Comparison of ENCODE assay signal across 8 mouse cellular contexts in genomic region chr13:31658963-31659362, GRCm38 (mm10). TPM values are rescaled to one million over a fixed set of nuclear protein-coding genes. Genes with fewer than 3 reads are reported as not detected.
DNase-seq lines count a peak whose midpoint lies in the region; ATAC-seq lines count a peak whose summit lies in the region.

No protein-coding gene starts in this region.

- no peaks in the 10 kb centered on the region for H3K9me3 ChIP-seq in intestine, embryonic 14.5 days (ENCODE audit: control insufficient read depth, low read length)
- H3K9me3 ChIP-seq in intestine, embryonic 15.5 days, result no peaks in the 10 kb centered on the region
- no peaks in the 10 kb centered on the region for H3K9me3 ChIP-seq in hindbrain, embryonic 16.5 days (ENCODE audit: control insufficient read depth, low read length)

- peak; percentile 90 for DNase-seq in intestine, embryonic 14.5 days (ENCODE audit: low spot score)
- peak; percentile 86 for DNase-seq in adipocyte (ENCODE audit: low spot score)
- peak; percentile 74 for DNase-seq in embryo, embryonic 9.5 days (ENCODE audit: extremely low spot score)
- peak; percentile 76 to 82 for DNase-seq in left cerebral cortex, postnatal 25 days (ENCODE audit: low spot score in 2 of 2)
- DNase-seq in neural tube, embryonic 10.5 days (ENCODE audit: extremely low spot score, low spot score), result peak; percentile 68
- DNase-seq in urinary bladder, postnatal 4 days (ENCODE audit: low spot score in 2 of 2), result peak; percentile 28 to 71

- no peak overlapping the region for H3K4me2 ChIP-seq in intestine, embryonic 14.5 days (ENCODE audit: low read length)
- no peak overlapping the region for H3K4me2 ChIP-seq in intestine, embryonic 15.5 days (replicated peaks)
- H3K4me2 ChIP-seq in hindbrain, embryonic 16.5 days (ENCODE audit: low read length), result no peak overlapping the region

- ATAC-seq in intestine, embryonic 14.5 days (replicated peaks; ENCODE audit: low FRiP score, low TSS enrichment, low read depth), result no peak
- no peak for ATAC-seq in intestine, embryonic 15.5 days
- 0 out of 2 replicates have a peak, but pooled peaks have one; percentile 45 for ATAC-seq in hindbrain, embryonic 16.5 days

- 3% methylated on average over 3 of the region's 3 CpGs for WGBS in intestine, embryonic 14.5 days
- 2% methylated on average over 3 of the region's 3 CpGs for WGBS in intestine, embryonic 15.5 days
- WGBS in hindbrain, embryonic 16.5 days, result 6% methylated on average over 3 of the region's 3 CpGs

- H3K36me3 ChIP-seq in intestine, embryonic 14.5 days (ENCODE audit: control insufficient read depth, insufficient read depth, low read length), result no peaks in the 10 kb centered on the region
- H3K36me3 ChIP-seq in intestine, embryonic 15.5 days, result no peaks in the 10 kb centered on the region
- H3K36me3 ChIP-seq in hindbrain, embryonic 16.5 days (ENCODE audit: control insufficient read depth, insufficient read depth, low read length), result no peaks in the 10 kb centered on the region

- intact Hi-C loops in left cerebral cortex, postnatal 25 days (cut with DNase I), result loop anchor here (2.0 to 10.0 kb wide), 4 partner anchors 576 to 1092 kb away; no protein-coding TSS in a partner anchor

- H3K4me1 ChIP-seq in intestine, embryonic 14.5 days (replicated peaks; ENCODE audit: control insufficient read depth, insufficient read depth, low read length), result no peaks in the 10 kb centered on the region
- H3K4me1 ChIP-seq in intestine, embryonic 15.5 days (replicated peaks), result no peaks in the 10 kb centered on the region
- H3K4me1 ChIP-seq in hindbrain, embryonic 16.5 days (ENCODE audit: control insufficient read depth, insufficient read depth, low read depth, low read length), result no peaks in the 10 kb centered on the region

- H3K27ac ChIP-seq in intestine, embryonic 14.5 days (ENCODE audit: low read depth), result no peak overlapping the region
- H3K27ac ChIP-seq in intestine, embryonic 15.5 days, result no peak overlapping the region
- no peak overlapping the region for H3K27ac ChIP-seq in hindbrain, embryonic 16.5 days (ENCODE audit: low read depth, low read length)

- no peaks in the 10 kb centered on the region for H3K27me3 ChIP-seq in intestine, embryonic 14.5 days (replicated peaks; ENCODE audit: control insufficient read depth, insufficient read depth, low read length)
- H3K27me3 ChIP-seq in intestine, embryonic 15.5 days (replicated peaks), result 0 out of 2 replicates have a peak, but pooled peaks cover 4% of the 10 kb centered on the region
- H3K27me3 ChIP-seq in hindbrain, embryonic 16.5 days (replicated peaks; ENCODE audit: control insufficient read depth, insufficient read depth, low read length), result no peaks in the 10 kb centered on the region

- H3K4me3 ChIP-seq in intestine, embryonic 14.5 days (ENCODE audit: low read depth, low read length), result no peak overlapping the region
- H3K4me3 ChIP-seq in intestine, embryonic 15.5 days (replicated peaks), result no peak overlapping the region
- no peak overlapping the region for H3K4me3 ChIP-seq in hindbrain, embryonic 16.5 days (ENCODE audit: low read length)

- H3K9ac ChIP-seq in intestine, embryonic 14.5 days (ENCODE audit: low read length), result no peak overlapping the region
- no peak overlapping the region for H3K9ac ChIP-seq in intestine, embryonic 15.5 days
- no peak overlapping the region for H3K9ac ChIP-seq in hindbrain, embryonic 16.5 days (ENCODE audit: low read depth, low read length)

RNA-seq across cellular contexts. Expression of gene Foxf2, which starts 33.3 kb away (rescaled TPM):
- 27.8 and 28.3 TPM in 2 replicates for polyA plus RNA-seq in intestine, embryonic 14.5 days (2014; fragmentation: Nextera tagmentation; extraction: Ambion mirVana)
- 17.7 and 20.1 TPM in 2 replicates for polyA plus RNA-seq in intestine, embryonic 15.5 days (2015; fragmentation: Nextera tagmentation; extraction: Ambion mirVana)
- polyA plus RNA-seq in hindbrain, embryonic 16.5 days (2015; fragmentation: Nextera tagmentation; extraction: Ambion mirVana), result 4.2 and 5.1 TPM in 2 replicates
- 1 to 10 TPM; 5.1 TPM for total RNA-seq in left cerebral cortex, postnatal 25 days (2021)
